Mouse (Mus musculus) heart, adult 18-20 months (tissue): Measurements from ENCODE around the gene Wfdc15a. TPM values are rescaled to one million over a fixed set of nuclear protein-coding genes. Genes with fewer than 3 reads are reported as not detected.
"Not testable (repeated sequence)": the region's sequence is repeated elsewhere in the genome, so short reads cannot be mapped to it uniquely, and the experiment has no call there.

Source experiments
- DNase-seq, 2 experiments: peaks; one replicate each; pipeline ENCODE4 v3.0.0; 2021 to 2022; ENCODE audit warnings: mixed read lengths in 1 of 2
- long read RNA-seq, 2 experiments: library from polyadenylated mRNA; stranded (forward); transcript quantifications; one replicate each; pipeline ENCODE4 v2.0.0; 2021
- total RNA-seq, 2 experiments: library from RNA; stranded (reverse); gene quantifications; 2 replicates each; pipeline ENCODE4 v1.2.3; 2021

Gene Wfdc15a
- total RNA-seq, result not detected
- long read RNA-seq, experiment 1, result 0 reads
- long read RNA-seq, experiment 2, result 0 reads

- DNase-seq, result no peak
These were observed at the start of gene Wfdc15a for GRCm38 (mm10) chr2:164199626-164200327. Wfdc15a (minus strand) TSS chr2:164200130.

GRCm38 (mm10) chr2:164238366-164238765 is 38.4 kb upstream of the Wfdc15a start, which contains the start of gene Svs2:
Svs2 (minus strand) TSS chr2:164238466.
- DNase-seq, result no peak

GRCm38 (mm10) chr2:164232671-164233070 is 32.7 kb upstream of the Wfdc15a start:
- no peak for DNase-seq

GRCm38 (mm10) chr2:164228361-164229070 is 28.6 kb upstream of the Wfdc15a start:
- DNase-seq, result no peak

GRCm38 (mm10) chr2:164221522-164221921 is 21.6 kb upstream of the Wfdc15a start, which contains the start of gene Wfdc15b:
Wfdc15b (minus strand) TSS chr2:164221660.
- no peak for DNase-seq

GRCm38 (mm10) chr2:164219295-164219694 is 19.4 kb upstream of the Wfdc15a start:
- DNase-seq, result no peak

- no peak for DNase-seq
These were observed 12.8 kb upstream of the Wfdc15a start for GRCm38 (mm10) chr2:164212711-164213110.

- no peak for DNase-seq
These were observed 11.0 kb upstream of the Wfdc15a start for GRCm38 (mm10) chr2:164210892-164211291.

- no peak for DNase-seq
These were observed 6.7 kb upstream of the Wfdc15a start for GRCm38 (mm10) chr2:164206676-164207075.

GRCm38 (mm10) chr2:164206011-164206410 is 6.1 kb upstream of the Wfdc15a start:
- DNase-seq, result not testable (repeated sequence)

- DNase-seq, result no peak
These were observed 3.3 kb downstream of the Wfdc15a start for GRCm38 (mm10) chr2:164196700-164196990.

GRCm38 (mm10) chr2:164195971-164196699 is 3.8 kb downstream of the Wfdc15a start:
- no peak for DNase-seq

GRCm38 (mm10) chr2:164194959-164195630 is 4.8 kb downstream of the Wfdc15a start:
- DNase-seq, result no peak

- no peak for DNase-seq
These were observed 7.7 kb downstream of the Wfdc15a start for GRCm38 (mm10) chr2:164192279-164192678.

GRCm38 (mm10) chr2:164190576-164190975 is 9.4 kb downstream of the Wfdc15a start, which contains the start of gene Wfdc12:
Wfdc12 (minus strand) TSS chr2:164190608.
- DNase-seq, result no peak

GRCm38 (mm10) chr2:164188722-164189121 is 11.2 kb downstream of the Wfdc15a start:
- no peak for DNase-seq

- DNase-seq, result peak in 1 of 2 experiments; percentile 12
These were observed 15.7 kb downstream of the Wfdc15a start for GRCm38 (mm10) chr2:164184145-164184719.

GRCm38 (mm10) chr2:164183340-164183739 is 16.6 kb downstream of the Wfdc15a start:
- DNase-seq, result no peak

GRCm38 (mm10) chr2:164182692-164183255 is 17.2 kb downstream of the Wfdc15a start, which contains the start of gene Wfdc5:
Wfdc5 (minus strand) TSS chr2:164182742.
- no peak for DNase-seq

- no peak for DNase-seq
These were observed 19.2 kb downstream of the Wfdc15a start for GRCm38 (mm10) chr2:164180770-164181169.

GRCm38 (mm10) chr2:164180124-164180523 is 19.8 kb downstream of the Wfdc15a start:
- DNase-seq, result peak; percentile 24 to 55
